Mouse (Mus musculus) neural tube, embryonic 10.5 days (tissue): ENCODE measurements around the gene Pigyl.
"Not testable (repeated sequence)": the region's sequence is repeated elsewhere in the genome, so short reads cannot be mapped to it uniquely, and the experiment has no call there.

ENCODE experiments used
- DNase-seq: peaks from one replicate; pipeline ENCODE4 v3.0.0-alpha.2; 2017; ENCODE audit warnings: low spot score; ENCODE audit errors: extremely low spot score

The Pigyl gene

DNA sequence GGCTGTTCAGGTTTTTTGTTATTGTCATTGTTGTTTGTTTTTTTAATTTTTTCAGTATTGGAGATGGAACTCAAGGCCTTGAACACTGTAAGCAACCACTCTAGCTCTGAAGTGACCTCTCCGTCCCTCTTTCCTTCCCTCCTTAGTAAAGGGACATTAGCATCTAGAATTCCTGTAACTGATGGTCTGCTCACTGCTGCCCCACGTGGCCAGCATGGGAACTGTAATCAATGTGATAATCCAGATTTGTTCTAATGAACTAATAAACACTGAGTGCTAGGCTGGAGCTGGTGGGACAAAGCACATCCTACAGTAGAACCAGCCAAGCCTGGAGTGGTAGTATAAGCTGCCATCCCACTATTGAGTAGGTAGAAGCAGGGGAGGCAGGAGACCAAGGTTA is 18.2 kb upstream of the Pigyl start:
- peak; percentile 51 for DNase-seq

DNA sequence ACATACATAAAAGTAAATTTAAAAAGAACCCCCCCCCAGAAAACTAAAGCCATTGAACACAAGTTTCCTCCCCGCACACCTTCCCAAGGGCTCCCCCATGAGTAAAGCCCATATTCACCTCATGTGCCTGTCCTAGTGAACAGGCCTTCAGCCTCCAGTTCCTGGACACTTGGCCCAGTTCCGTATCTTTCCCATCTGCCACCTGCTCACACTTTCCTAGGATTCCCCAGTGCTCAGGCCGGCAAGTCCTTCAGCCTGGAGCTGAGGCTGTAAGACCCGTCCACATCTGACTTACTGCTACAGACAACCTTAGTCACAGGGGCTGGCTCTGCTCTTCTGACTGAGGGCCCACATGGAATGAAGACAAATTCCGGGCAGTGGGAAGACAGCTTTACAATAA is 16.9 kb upstream of the Pigyl start:
- no peak for DNase-seq

GRCm38 (mm10) chr9:22143108-22144037 is 13.3 kb upstream of the Pigyl start:
- peak; percentile 88 for DNase-seq

DNA sequence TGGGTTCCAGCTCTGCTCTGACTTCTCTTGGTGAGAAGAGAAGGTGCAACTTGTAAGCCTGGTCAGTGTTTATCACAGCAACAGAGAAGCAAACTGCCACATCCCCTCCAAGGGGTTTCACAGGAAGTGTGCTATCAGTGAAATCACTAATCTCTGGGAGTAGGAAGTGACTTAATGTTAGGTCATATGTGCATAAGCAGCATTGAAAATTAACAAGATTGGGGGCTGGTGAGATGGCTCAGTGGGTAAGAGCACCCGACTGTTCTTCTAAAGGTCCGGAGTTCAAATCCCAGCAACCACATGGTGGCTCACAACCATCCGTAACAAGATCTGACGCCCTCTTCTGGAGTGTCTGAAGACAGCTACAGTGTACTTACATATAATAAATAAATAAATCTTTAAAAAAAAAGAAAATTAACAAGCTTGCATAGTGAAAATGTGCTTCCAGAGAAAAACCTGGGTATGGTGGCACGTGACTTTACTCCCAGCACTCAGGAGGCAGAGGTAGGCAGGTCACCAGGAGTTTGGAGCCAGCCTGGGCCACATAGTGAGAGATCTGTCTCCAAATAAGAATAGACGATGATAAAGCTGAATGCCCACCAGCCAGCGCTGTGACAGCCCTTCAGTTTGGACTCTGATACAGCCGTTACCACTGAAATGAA is 12.2 kb upstream of the Pigyl start:
- no peak for DNase-seq

- no peak for DNase-seq
Measured at GRCm38 (mm10) chr9:22149426-22150248, 7.0 kb upstream of the Pigyl start.

DNA sequence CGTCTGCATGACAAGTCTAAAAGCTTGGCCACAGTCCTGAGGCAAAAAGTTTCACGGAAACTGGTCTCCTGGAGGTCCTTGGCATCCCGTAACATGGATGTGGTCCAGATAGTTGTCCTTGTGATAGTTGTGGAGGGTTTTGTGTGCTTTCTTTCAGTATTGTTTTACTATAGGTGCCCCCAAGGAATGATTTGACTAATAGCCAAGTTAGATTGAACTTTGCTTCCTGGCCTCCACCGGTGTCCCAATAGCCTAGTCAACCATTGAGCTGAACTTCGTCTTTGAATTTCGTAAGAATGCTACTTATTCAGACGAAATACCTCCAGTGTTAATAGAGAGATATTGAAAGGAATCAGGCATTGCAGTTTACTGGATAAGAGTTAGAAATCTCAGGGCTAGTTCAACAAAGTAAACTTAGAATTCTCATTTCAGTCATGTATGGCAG is 6.4 kb upstream of the Pigyl start:
- DNase-seq, result not testable (repeated sequence)

GRCm38 (mm10) chr9:22150946-22151345 is 5.7 kb upstream of the Pigyl start:
- no peak for DNase-seq

DNA sequence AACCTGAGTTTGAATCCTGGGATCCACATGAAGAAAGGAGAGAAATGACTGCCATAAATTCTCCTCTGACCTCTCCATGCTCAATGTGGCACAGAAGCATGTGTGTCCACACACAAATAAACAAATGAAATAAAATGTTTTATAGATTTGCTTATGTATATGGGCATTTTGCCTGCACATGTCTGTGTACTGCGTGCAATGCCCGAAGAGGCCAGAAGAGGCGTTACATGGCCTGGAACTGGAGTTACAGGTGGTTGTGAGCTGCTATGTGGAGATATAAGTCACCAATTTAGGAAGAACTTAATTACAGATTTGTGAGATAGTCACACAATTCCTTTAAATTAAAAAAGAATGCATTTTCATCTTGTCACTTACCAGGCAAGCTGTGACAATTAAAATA is 2.8 kb upstream of the Pigyl start:
- DNase-seq, result no peak

- peak; percentile 68 for DNase-seq
Measured at GRCm38 (mm10) chr9:22155614-22156013, 1.0 kb upstream of the Pigyl start.

DNA sequence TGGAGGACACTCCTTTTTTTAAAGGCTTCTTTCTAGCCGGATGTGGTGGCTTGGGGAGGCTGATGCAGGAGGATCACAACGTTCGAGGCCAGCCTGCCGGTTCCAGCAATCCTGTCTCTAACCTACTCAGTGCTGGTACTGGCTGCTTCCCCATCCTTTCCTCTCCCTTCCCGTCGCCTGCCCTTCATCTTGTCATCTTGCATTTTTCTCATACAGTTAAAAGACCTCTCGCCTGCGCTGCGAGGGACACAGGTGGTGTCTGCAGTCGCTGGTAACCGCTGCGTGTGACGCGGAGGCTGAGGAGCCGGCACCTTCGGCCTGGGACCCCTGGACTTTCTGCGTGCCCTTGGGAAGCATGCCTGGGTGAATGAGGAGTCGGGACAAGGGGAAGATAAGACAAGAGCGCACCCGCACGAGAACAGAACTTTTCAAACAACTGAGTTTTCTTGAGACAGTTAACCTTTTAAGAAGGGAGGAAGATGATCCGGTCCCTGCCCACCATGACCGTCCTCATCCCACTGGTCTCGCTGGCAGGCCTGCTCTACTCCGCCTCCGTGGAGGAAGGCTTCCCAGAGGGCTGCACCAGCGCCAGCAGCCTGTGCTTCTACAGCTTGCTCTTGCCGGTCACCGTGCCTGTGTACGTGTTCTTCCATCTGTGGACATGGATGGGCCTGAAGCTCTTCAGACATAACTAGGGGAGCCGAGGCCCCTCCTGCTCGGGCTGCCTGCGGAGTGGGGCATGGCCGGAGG is 1.0 kb downstream of the Pigyl start:
- no peak for DNase-seq

GRCm38 (mm10) chr9:22161299-22161698 is 4.7 kb downstream of the Pigyl start:
- no peak for DNase-seq

DNA sequence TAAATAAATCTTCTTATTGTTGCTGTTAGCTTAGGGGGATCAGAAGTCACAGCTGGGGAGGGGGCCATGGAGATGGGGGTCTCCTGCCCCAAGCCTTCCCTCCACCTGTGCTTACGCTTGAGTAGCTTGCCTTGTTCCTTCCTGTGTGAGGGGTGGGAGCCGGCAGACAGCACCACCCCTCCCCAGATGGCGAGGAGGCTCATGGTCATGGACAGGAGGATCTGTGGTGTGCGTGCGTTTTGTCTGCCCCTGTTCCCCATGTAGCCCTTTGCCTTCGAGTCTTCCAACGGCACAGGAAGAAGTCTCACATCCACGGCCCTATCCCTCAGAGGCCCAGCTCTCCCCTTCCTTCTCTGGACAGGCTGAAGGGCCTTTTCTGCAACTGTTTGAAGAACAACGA is 5.7 kb downstream of the Pigyl start:
- DNase-seq, result no peak

GRCm38 (mm10) chr9:22162912-22163311 is 6.3 kb downstream of the Pigyl start:
- DNase-seq, result no peak

DNA sequence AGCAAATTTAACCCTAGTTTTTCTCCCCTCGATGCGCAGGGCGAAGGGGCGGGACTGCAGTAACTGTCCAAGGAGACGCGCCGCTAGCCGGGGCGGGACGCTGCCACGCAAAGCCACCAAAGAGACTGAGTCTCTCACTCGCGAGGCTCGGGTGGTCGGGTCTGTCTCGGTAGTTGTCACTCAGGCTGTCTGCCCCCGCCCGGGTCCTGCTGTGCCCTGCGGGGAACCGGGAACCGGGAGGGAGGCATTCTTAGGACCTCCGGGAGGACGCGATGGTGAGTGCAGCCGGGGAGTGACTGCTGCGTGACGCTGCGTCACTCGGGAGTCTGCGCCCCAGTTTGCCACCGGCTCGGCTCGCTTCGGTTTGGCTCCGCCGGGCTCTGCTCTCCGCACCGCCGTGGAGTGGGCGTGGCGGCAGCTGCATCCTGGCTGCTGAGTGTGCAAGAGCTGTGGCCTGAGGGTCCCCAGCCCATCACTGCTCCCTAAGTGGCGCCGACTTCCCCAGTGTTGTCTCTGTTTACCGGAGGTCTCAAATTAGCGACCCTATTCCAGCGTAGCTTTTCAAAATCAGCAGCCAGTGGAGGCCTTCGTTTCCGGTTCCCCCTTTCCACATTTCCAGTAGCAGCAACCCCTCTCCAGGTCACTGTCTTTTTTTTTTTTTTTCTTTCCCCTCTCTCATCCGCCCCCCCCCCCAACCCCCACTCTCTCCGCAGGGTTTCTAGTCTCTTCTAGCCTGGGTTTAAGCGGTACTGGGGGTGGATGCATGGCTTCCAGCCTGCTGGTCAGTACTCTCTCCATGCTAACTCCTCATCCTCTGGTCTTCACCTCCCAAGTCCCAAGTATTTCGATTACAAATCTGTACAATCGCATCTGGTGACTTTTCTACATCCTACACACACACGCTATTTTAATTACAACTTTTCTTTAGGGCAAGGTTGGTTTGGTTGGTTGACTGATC is 8.3 kb downstream of the Pigyl start:
- peak; percentile 63 for DNase-seq

- no peak for DNase-seq
Measured at GRCm38 (mm10) chr9:22165964-22166363, 9.3 kb downstream of the Pigyl start.

GRCm38 (mm10) chr9:22166686-22167085 is 10.0 kb downstream of the Pigyl start:
- no peak for DNase-seq

DNA sequence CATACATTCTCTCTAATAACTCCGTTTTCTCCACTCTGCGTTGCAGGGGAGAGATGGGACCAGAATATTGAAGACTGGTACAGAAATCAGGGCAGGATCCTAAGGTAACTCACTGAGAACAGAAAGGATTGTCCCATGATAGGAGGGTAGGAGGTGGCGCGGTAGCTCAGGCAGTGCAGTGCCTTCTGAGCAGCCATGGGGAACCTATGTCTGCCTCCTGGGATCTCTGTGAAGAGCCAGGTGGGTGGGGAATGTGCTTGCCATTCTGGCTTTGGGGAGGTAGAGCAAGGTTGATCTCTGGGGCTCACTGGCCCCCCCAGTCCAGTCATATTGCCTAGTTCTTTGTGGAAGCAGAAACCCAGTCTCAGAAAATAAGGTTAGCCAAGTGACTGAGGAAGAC is 11.1 kb downstream of the Pigyl start:
- no peak for DNase-seq

GRCm38 (mm10) chr9:22169327-22169726 is 12.7 kb downstream of the Pigyl start:
- DNase-seq, result no peak

- DNase-seq, result no peak
Measured at GRCm38 (mm10) chr9:22172318-22172717, 15.7 kb downstream of the Pigyl start.
